Mouse (Mus musculus) mouse trophoblast stem cell (cell line): ENCODE data around the gene Rbpms2.
"Not testable (repeated sequence)": the region's sequence is repeated elsewhere in the genome, so short reads cannot be mapped to it uniquely, and the experiment has no call there.

Experiments used
- in situ Hi-C, 2 experiments: fragments of 300-500 bp; cut with MseI, MboI; formaldehyde crosslinking; loops; 2 replicates in 1 of 2; 3 replicates in 1 of 2; pipeline ENCODE4 v1.15.1; 2025

Gene Rbpms2

GRCm38 (mm10) chr9:65654700-65655237, 25.3 kb downstream of the Rbpms2 start:
- in situ Hi-C loops: no loop called here

GRCm38 (mm10) chr9:65655540-65655939, 26.1 kb downstream of the Rbpms2 start:
- in situ Hi-C loops: no loop called here

- in situ Hi-C loops: no loop called here
Measured at GRCm38 (mm10) chr9:65657218-65657617, 27.8 kb downstream of the Rbpms2 start.

- in situ Hi-C loops: loop anchor here (5.0 kb wide), 2 partner anchors 39 to 54 kb away; no protein-coding TSS in a partner anchor
Measured at GRCm38 (mm10) chr9:65661029-65661428, 31.6 kb downstream of the Rbpms2 start.

GRCm38 (mm10) chr9:65661493-65661892, 32.0 kb downstream of the Rbpms2 start:
- in situ Hi-C loops: loop anchor here (5.0 kb wide), 2 partner anchors 39 to 54 kb away; no protein-coding TSS in a partner anchor

- in situ Hi-C loops: loop anchor here (5.0 kb wide), 2 partner anchors 42 to 57 kb away; no protein-coding TSS in a partner anchor
Measured at GRCm38 (mm10) chr9:65664163-65664562, 34.7 kb downstream of the Rbpms2 start.

GRCm38 (mm10) chr9:65666042-65666441, 36.6 kb downstream of the Rbpms2 start:
- in situ Hi-C loops: no loop called here

GRCm38 (mm10) chr9:65667701-65668100, 38.3 kb downstream of the Rbpms2 start, which contains the start of gene Oaz2:
TSS of gene Oaz2 (plus strand) at chr9:65668001.
- in situ Hi-C loops: no loop called here

- in situ Hi-C loops: no loop called here
Measured at GRCm38 (mm10) chr9:65671431-65671931, 42.0 kb downstream of the Rbpms2 start.

GRCm38 (mm10) chr9:65672996-65673395, 43.5 kb downstream of the Rbpms2 start:
- in situ Hi-C loops: no loop called here

GRCm38 (mm10) chr9:65675461-65676357, 46.3 kb downstream of the Rbpms2 start:
- in situ Hi-C loops: no loop called here

- in situ Hi-C loops: no loop called here
Measured at GRCm38 (mm10) chr9:65676358-65677118, 47.1 kb downstream of the Rbpms2 start.

- in situ Hi-C loops: no loop called here
Measured at GRCm38 (mm10) chr9:65677119-65677462, 47.6 kb downstream of the Rbpms2 start.

GRCm38 (mm10) chr9:65679181-65679761, 49.8 kb downstream of the Rbpms2 start:
- in situ Hi-C loops: no loop called here

GRCm38 (mm10) chr9:65680938-65681633, 51.6 kb downstream of the Rbpms2 start:
- in situ Hi-C loops: no loop called here

GRCm38 (mm10) chr9:65681634-65681940, 52.1 kb downstream of the Rbpms2 start:
- in situ Hi-C loops: no loop called here

GRCm38 (mm10) chr9:65682183-65682582, 52.7 kb downstream of the Rbpms2 start:
- in situ Hi-C loops: no loop called here

- in situ Hi-C loops: no loop called here
Measured at GRCm38 (mm10) chr9:65682994-65683393, 53.5 kb downstream of the Rbpms2 start.

GRCm38 (mm10) chr9:65684704-65685103, 55.3 kb downstream of the Rbpms2 start:
- in situ Hi-C loops: no loop called here

GRCm38 (mm10) chr9:65689869-65690268, 60.4 kb downstream of the Rbpms2 start:
- in situ Hi-C loops: not testable (repeated sequence)

GRCm38 (mm10) chr9:65692466-65692865, 63.0 kb downstream of the Rbpms2 start:
- in situ Hi-C loops: no loop called here
